Mouse (Mus musculus): ENCODE data around the gene 1110065P20Rik. TPM values are rescaled to one million over a fixed set of nuclear protein-coding genes. Genes with fewer than 3 reads are reported as not detected.

Gene 1110065P20Rik
- total RNA-seq, 2 experiments from 2014 or later: 73.5 to 74.0 TPM

DNA sequence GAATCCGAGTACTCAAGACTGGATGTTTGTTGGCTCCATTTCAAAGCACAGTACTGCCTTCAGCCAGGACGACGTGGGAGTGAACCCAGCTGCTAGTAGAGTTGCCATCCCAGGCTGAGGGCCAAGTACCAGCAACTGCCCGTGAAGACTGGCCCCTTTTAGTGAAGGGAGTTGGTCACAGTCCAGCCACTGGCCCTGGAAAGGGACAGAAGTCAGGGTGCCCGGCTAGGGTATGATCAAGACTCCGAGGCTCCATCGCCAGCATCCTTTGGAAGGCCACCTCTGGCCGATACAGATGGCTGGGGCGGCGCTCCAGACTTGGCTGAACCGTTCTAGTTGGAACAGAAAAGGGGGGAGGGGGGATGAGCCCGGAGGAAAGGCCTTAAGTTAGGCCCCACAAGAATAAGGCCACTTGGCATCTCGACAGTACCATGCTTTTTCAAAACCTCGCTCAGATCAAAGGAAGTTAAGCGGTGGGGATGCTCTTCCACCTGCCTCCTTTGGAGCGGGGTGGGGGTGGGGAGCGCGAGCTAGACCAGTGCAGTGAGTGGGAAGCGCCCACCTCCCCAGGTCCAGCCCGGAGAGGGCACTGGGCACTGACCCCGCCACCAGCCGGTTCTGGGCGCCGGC lies 1.2 kb downstream of the 1110065P20Rik start:
- intact Hi-C loops (cut with DNase I): loop anchor here (5.0 kb wide), 1 partner anchor 43 kb away; no protein-coding TSS in a partner anchor

DNA sequence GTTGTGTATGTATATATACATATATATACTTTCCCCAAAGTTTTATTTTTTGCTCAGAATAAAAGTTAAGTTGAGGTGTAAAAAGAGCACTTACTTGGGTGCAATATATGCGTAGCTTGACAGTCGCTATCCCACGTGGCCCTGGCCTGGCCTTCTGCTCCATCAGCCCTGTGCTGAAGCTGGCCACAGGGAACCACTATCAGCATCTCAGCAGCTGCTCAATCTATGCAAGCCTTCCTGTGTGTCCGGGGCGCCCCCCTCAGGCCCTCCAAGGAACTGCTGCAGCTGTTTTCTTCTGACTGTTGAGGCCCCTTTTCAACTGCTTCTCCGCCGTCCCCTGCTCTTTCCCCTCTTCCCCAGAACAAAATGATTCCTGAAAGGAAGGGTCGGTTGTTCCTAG lies 3.4 kb downstream of the 1110065P20Rik start:
- intact Hi-C loops (cut with DNase I): loop anchor here (1.0 kb wide), 1 partner anchor 45 kb away; the partner anchor contains the start of gene Mtf1
- DNase-seq (ENCODE audit: low spot score in 2 of 2): peak; percentile 83 to 89

More for the DNA sequence above, 1.2 kb downstream of the 1110065P20Rik start:
- DNase-seq (ENCODE audit: low spot score in 2 of 2): peak; percentile 69 to 86

DNA sequence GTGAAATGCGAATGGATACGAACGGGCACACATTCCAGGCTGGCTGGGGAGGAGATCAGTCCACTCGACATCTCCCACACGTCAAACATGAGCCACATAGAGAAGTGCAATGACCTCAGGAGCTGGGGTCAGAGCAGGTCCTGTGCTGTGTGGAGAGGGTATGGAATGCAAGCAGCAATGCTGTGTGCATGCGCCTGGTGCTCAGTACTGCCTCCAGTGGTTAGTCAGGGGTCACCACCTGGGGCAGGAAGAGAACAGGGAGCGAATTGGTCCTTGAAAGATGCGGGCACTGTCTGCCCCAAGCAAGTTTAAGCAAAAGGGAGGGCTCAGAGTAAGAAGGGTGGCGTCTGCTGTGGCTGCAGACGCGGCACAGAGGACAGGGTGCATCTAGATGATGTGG lies 7.5 kb downstream of the 1110065P20Rik start:
- intact Hi-C loops (cut with DNase I): no loop called here
- no peak for DNase-seq (ENCODE audit: low spot score in 2 of 2)

DNA sequence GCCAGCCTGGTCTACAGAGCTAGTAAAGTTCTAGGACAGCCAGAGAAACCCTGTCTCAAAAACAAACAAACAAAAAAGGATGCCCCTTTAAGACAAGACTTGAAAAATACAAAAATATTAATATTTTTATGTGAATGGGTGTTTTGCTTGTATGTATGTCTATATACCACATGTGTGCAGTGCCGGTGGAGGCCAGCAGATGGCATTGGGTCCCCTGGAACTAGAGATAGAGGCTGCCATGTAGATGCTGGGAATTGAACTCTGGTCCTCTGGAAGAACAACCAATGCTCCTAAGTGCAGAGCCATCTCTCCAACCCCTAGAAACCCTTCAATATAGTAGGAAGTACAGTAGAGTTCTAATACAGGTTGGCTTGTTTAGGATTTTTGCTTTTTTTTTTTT lies 10.0 kb downstream of the 1110065P20Rik start:
- intact Hi-C loops (cut with DNase I): no loop called here

DNA sequence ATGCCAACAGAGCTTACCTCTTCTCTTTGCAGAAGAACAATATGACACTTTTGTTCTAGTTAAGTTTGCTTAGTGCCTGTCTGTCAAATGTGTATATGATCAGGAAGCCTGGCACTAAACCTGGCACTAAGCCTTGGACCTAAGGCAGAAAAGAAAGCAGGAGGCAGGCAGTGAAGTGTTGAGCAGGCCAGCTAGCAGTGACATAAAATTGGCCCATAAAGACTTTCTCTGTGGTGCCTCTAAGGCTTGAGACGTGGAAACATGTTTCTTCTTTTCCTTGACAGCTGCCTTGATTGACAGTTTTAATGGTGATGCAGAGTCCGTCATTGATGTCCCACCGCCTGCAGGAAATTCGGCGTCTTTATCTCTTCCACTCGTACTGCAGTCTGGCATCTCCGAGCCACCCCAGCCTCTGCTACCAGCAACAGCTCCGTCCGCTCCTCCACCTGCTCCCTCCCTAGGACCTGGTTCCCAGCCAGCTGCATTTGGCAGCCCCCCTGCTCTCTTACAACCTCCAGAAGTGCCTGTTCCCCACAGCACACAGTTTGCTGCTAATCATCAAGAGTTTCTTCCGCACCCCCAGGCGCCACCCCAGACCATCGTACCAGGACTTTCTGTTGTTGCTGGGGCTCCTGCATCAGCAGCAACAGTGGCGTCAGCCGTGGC lies 12.8 kb downstream of the 1110065P20Rik start:
- DNase-seq (ENCODE audit: low spot score in 2 of 2): no peak
- intact Hi-C loops (cut with DNase I): no loop called here

More for the DNA sequence above, 10.0 kb downstream of the 1110065P20Rik start:
- no peak for DNase-seq (ENCODE audit: low spot score in 2 of 2)

DNA sequence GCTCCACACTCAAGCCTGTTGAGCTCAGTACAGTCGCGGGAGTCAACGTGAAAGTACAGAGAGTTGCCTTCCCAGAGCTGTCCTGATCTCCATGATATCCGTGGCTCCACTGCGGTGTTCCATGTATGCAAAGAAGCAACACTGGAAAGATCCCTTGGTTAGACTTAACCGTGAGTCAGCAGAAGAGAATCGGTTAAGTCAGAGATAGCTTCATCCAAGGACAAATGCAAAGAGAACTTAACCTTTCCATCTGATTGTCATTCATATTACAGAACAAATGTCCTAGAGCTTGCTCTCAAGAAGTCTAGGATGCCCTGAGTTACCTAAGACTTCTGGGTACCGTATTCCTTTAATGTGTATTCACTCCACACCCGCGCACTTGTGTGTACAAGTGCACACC lies 18.2 kb downstream of the 1110065P20Rik start:
- DNase-seq (ENCODE audit: low spot score in 2 of 2): no peak
- intact Hi-C loops (cut with DNase I): no loop called here

DNA sequence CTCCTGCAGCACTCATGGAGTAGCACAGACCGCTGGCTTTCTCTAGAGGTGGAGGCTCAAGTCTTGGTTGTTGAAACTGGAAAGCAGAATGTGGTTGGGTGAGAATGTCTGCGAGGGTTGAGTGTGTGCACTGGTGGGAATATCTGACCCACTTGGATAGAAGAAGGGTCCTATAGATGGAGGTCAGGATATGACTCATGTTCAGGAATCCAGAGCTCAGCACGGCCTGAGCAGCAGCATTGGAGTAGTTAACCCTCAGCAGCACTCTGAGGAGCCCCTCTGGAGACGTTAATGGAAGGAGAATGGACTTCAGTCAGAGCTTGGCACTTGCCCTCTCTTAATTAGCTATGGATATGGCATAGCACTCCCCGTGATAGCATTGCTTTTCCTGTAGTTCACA lies 21.3 kb downstream of the 1110065P20Rik start:
- intact Hi-C loops (cut with DNase I): no loop called here
- no peak for DNase-seq (ENCODE audit: low spot score in 2 of 2)

DNA sequence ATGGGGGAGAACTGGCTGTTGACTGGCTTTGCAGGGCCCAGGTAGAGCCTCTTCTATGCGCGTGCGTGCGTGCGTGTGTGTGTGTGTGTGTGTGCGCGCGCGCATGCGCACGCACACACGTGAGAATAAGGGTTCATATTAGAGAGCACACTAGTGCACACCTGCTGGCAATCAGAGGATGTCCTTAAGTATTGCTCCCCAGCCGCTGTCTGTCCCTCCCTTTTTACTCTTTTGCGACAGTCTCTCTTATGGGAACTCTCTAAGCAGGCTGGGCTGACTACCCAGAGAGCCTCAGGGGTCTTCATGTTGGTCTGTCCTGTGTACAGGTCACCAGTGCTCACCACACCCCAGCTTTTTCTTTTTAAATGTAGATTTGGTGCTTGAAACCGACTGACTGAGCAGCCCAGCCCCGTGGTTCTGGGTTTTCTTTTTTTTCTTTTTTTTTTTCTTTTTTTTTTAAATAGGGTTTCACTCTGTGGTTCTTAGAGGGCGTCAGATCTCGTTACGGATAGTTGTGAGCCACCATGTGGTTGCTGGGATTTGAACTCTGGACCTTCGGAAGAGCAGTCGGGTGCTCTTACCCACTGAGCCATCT lies 25.5 kb downstream of the 1110065P20Rik start:
- no peak for DNase-seq (ENCODE audit: low spot score in 2 of 2)
- intact Hi-C loops (cut with DNase I): no loop called here

DNA sequence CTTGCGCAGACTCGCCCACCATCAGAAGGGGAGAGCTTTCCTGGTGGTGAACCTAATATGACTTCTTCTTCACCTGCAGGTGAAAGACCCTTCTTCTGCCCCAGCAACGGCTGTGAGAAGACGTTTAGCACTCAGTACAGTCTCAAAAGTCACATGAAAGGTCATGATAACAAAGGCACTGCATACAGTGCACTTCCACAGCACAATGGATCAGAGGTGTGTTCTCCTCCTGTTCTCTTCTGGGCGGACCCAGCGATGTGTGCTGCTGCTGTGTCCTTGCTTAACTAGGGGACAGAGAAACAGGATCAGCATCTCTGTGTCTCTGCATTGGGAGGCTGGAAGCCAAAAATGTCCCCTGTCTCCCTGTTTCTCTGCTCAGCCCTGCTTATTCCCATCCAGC lies 26.0 kb downstream of the 1110065P20Rik start:
- intact Hi-C loops (cut with DNase I): no loop called here
- DNase-seq (ENCODE audit: low spot score in 2 of 2): no peak

DNA sequence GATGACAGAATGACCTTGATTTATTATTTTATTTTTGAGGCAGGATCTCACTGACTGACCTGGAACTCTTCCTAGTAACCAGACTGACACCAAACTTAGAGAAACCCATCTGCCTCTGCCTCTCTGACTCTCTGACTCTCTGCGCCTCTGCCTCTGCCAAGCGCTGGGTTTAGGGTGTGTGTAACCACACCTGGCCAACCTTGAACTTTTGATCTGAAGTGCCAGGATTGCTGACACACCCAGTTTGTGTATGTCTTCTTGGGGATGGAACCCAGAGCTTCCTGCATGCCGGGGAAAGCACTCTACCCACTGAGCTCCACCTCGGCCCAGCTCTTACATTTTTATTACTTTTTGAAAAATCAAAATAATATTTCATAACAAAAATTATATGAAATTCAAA lies 32.2 kb downstream of the 1110065P20Rik start:
- no peak for DNase-seq (ENCODE audit: low spot score in 2 of 2)
- intact Hi-C loops (cut with DNase I): no loop called here

DNA sequence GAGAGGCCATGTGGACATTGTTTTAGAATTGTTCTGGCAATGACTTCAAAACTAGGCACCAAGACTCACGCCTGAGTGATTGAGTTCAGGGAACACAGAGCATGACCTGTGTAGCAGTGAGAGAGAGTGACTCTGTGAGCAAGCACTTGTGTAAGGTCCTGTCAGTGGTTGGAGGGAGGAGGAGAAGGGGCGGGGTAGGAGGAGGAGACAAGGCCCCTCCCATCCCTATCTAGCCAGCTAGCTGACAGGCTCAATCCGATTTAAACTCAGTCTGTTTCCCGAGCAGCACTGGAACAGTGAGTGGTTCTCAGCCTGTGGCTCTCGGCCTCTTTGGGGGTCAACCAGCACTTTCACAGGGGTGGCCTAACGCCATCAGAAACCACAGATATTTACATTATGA lies 33.2 kb downstream of the 1110065P20Rik start:
- intact Hi-C loops (cut with DNase I): no loop called here
- no peak for DNase-seq (ENCODE audit: low spot score in 2 of 2)

DNA sequence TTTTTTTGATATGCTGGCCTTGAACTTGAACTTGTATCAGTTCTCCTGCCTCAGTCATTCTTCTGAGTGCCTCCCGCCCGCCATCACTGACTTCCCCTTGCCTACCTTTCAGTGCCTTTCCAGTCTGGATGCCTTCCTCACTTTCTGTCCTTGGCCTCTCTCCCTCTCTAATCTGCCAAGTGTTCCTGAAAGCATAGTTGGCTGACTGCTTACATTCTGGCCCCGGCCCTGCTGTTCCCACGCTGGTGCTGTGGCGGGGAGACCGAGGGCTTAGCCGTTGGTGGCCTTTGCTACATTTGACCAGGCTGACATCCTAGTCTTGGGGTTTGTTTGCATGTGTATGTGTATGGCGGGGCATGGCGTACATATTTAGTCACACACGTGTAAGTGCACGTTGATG lies 35.1 kb downstream of the 1110065P20Rik start:
- DNase-seq (ENCODE audit: low spot score in 2 of 2): no peak
- intact Hi-C loops (cut with DNase I): no loop called here

DNA sequence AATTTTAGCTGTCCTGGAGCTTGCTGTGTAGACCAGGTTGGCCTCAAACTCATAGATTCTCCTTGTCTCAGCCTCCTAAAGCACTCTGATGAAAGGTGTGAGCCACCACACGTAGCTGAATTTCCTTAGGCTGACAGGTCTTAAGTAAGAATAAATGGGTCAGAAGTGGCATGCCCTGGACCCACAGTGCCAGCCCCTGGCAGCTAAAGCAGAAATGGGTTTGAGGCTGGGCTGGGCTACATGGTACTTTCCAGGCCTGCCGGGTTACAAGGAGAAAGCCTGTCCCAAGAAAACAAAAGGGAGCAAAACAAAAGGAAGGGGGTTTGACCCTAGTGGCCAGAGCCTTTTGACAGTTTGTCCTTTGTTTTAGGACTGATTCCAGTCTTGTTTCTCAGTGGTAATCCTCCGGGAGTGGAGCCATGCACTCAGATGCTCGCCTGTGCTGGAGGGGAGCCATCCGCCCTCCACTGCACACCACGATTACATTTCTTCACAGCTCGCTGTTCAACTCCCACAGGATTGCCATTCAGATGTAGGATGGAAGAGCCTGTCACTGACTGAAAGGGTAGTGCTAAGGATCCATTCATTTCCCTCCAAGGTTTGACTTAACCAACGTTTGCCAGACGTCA lies 39.5 kb downstream of the 1110065P20Rik start:
- peak; percentile 42 to 89 for DNase-seq (ENCODE audit: low spot score in 2 of 2)
- intact Hi-C loops (cut with DNase I): no loop called here

DNA sequence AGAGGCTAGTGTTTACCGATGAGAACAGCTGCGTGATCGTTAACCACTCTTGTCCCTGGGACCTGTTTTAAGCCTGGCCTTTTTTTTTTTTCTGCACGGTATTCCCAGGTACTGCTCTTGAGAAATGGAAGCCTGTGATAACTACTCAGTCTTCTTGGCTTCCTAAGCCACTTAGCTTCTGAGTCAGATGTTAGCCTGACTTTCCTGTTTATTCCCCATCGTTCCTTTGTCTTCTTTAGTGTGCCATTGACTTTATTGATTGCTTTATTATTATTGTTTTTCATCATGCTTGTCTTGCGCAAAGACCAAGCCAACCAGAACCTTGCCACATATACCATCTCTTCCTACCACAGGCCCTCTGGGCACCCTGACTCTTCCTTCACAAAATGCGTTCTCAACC lies 40.9 kb downstream of the 1110065P20Rik start:
- no peak for DNase-seq (ENCODE audit: low spot score in 2 of 2)
- intact Hi-C loops (cut with DNase I): no loop called here

DNA sequence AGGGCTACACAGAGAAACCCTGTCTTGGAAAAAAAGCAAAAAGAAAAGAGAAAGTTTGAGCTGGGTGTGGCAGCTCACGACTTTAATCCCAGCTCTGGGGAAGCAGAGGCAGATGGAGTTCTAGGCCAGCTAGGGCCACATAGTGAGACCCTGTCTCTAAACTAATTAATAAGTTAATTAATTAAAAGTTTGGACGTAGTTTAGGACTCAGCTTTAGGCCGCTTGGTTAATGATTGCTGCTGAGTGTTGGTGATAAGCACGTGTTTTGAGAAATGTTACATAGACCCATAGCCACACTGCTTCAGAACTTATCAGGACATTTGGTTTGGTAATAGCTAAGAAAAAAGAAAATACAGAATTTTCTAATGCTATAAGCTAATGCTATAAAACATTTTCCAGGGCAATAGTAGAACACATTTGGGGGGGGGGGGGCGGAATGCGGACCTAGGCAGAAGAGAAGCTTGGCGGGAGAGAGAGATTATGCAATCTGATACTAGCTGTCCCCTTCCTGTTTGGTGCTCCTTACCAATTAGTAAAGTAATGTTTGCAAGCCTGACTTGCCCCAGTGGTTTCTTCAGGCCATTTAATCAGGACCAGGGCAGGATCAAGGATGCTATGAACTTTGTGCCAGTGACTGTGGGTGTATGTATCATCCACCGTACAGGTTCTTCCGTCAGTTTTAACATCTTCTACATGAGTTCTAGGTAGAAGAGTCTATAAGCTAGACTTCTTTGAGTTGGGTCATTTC lies 41.7 kb downstream of the 1110065P20Rik start:
- intact Hi-C loops (cut with DNase I): no loop called here

DNA sequence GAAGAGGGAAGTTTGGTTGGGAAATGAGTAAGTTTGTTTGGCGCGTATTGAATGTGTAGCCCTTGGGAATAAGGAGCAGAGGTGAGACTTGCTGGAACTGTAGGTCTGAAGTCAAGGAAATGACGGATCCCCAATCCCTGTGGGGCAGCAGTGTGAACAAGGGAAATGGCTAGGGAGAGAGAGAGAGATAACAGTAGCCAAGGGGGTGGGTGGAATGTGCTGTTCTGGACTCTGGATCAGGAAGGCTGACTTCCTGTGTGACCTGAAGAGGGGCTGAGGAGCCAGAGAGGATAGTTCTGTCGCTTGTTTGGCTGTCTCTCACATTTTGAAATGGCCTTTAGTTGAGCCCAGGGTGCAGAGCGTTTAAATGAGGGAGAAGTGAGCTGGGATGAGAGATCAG lies 42.5 kb downstream of the 1110065P20Rik start:
- intact Hi-C loops (cut with DNase I): no loop called here
- DNase-seq (ENCODE audit: low spot score in 2 of 2): no peak

More for the DNA sequence above, 41.7 kb downstream of the 1110065P20Rik start:
- no peak for DNase-seq (ENCODE audit: low spot score in 2 of 2)

DNA sequence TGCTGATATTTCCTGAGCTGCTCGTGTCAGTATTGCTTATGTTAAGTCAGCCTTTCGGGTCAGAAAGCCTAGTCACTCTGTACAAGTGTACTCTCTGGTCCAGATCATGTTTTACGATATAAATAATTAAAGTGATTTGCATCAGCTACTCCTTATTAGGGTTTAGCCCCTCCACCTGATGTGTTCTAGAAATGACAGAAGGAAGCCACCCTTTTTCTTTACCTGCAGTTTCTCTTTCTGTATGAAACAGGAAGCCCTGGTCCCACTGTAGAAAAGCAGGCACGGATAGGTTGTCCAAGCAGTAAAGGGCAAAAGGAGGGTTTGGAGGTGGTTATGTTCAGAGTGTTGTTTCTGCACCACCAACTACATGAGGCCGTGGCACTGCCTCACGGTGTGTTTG lies 47.6 kb downstream of the 1110065P20Rik start:
- intact Hi-C loops (cut with DNase I): no loop called here

DNA sequence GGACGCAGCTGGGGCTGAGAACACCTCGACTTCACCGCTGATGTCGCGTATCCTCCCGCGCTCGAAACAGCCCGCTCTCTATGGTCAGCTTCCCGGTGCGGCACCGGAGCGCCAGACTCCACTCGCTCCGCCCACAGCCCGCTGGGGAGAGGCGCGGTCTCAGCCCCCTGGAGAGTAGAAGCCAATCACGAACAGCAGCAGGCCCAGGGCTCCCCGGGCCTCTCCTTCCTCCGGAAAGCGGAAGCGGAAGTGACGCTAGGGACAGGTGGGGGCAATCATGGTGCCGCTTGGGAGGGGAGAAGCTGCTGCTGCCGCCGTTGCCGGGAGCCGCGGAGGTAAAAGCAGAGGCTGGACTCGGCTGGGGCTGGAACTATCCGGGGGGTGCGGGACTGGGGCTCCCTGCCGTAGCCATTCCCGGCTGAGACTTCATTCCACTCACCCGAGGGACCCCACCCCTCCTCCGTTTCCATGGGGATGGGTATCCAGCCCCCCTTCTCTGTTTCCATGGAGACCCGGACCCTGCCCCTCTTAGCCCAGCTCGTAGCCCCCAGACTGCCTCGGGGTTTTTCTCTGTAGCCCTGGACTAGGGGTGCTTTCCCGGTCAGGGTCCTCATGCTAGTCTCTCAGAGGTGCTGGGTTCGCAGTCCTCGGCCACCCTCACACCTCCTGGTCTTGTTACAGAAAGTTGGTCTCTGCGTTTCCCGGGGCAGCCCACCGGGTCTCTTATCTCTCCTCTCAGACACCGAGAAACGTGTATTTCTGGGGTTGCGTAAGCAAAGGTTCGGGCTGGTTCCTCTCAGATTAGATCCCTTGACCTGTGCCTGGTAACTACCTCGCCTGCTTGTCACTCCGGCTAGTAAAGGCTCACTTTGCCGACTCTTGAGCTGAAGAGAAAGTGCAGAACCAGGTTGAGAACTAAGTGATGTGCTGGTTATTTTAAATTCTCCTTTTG lies 48.4 kb downstream of the 1110065P20Rik start:
- intact Hi-C loops (cut with DNase I): loop anchor here (1.0 kb wide), 1 partner anchor 45 kb away; no protein-coding TSS in a partner anchor
- DNase-seq (ENCODE audit: low spot score in 2 of 2): peak; percentile 93 to 98

More for the DNA sequence above, 47.6 kb downstream of the 1110065P20Rik start:
- no peak for DNase-seq (ENCODE audit: low spot score in 2 of 2)

Data from left cerebral cortex, postnatal 25 days (tissue).